Mouse (Mus musculus): ENCODE measurements around the gene Vmn2r92. TPM values are rescaled to one million over a fixed set of nuclear protein-coding genes. Genes with fewer than 3 reads are reported as not detected.
"Not testable (repeated sequence)": the region's sequence is repeated elsewhere in the genome, so short reads cannot be mapped to it uniquely, and the experiment has no call there.

Vmn2r92 gene
- polyA plus RNA-seq (2012; rRNA removed): not detected in 2 replicates

DNA sequence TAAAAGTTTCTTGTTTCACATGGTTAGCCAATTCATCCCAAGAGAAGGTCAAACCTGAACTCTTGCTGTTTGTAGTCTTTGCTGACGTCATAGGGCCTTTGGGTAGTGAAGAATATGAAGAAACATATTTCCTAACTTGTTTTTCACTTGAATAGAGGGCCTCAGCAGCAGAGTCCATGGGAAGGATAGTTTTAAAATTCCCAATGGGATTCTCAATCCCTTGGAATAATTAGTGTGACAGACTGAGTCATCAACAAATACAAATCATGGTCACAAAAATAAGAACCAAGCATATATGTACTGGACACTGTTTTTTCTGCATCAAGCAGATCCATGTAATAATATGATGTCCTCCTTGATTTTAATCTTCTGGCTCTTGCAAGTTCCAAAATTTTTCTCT lies at the start of gene Vmn2r92:
Gene Vmn2r92, plus strand, starts transcription at position 301 of the 400 bp plus-strand sequence.
- H3K4me1 ChIP-seq (ENCODE audit: control insufficient read depth, insufficient read depth, insufficient read length); H3K27me3 ChIP-seq (ENCODE audit: control insufficient read depth, insufficient read depth, low read length); DNase-seq (ENCODE audit: low read depth in 1 of 2, low spot score in 2 of 2); H3K4me3 ChIP-seq (ENCODE audit: extremely low read depth, insufficient read depth, insufficient read length); H3K27ac ChIP-seq (ENCODE audit: insufficient read depth, low read length); H3K36me3 ChIP-seq (ENCODE audit: control insufficient read depth, insufficient read depth, low read length): not testable (repeated sequence)
- WGBS: 57% methylated on average over 1 of the region's 1 CpGs

DNA sequence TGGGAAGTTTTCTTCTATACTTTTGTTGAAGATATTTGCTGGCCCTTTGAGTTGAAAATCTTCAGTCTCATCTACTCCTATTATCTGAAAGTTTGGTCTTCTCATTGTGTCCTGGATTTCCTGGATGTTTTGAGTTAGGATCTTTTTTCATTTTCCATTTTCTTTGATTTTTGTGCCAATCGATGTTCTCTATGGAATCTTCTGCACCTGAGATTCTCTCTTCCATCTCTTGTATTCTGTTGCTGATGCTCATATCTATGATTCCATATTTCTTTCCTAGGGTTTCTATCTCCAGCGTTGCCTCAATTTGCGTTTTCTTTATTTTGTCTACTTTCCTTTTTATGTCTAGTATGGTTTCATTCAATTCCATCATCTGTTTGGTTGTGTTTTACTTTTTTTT lies 49.4 kb upstream of the Vmn2r92 start:
- H3K4me1 ChIP-seq (ENCODE audit: control insufficient read depth, insufficient read depth, insufficient read length); H3K27ac ChIP-seq (ENCODE audit: insufficient read depth, low read length): not testable (repeated sequence)
- 91% methylated on average over 3 of the region's 3 CpGs for WGBS

DNA sequence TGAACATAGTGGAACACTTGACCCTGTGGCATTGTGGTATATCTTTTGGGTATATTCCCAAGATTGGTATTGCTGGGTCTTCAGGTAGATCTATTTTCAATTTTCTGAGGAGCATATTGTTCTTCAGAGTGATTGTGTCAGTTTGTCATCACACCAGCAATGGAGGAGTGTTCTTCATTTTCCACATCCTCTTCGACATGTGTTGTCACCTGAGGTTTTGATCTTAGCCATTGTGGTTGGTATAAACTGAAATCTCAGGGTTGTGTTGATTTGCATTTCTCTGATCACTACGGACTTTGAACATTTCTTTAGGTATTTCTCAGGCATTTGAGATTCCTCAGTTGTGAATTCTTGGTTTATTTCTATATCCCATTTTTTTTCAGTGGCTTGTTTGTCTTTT lies 9.5 kb downstream of the Vmn2r92 start:
- not testable (repeated sequence) for H3K36me3 ChIP-seq (ENCODE audit: control insufficient read depth, insufficient read depth, low read length); H3K4me1 ChIP-seq (ENCODE audit: control insufficient read depth, insufficient read depth, insufficient read length); H3K27me3 ChIP-seq (ENCODE audit: control insufficient read depth, insufficient read depth, low read length); H3K27ac ChIP-seq (ENCODE audit: insufficient read depth, low read length); DNase-seq (ENCODE audit: low read depth in 1 of 2, low spot score in 2 of 2); H3K4me3 ChIP-seq (ENCODE audit: extremely low read depth, insufficient read depth, insufficient read length)
- WGBS: 59% methylated on average over 2 of the region's 2 CpGs

More for the DNA sequence above, 49.4 kb upstream of the Vmn2r92 start:
- not testable (repeated sequence) for H3K36me3 ChIP-seq (ENCODE audit: control insufficient read depth, insufficient read depth, low read length); DNase-seq (ENCODE audit: low read depth in 1 of 2, low spot score in 2 of 2); H3K27me3 ChIP-seq (ENCODE audit: control insufficient read depth, insufficient read depth, low read length); H3K4me3 ChIP-seq (ENCODE audit: extremely low read depth, insufficient read depth, insufficient read length)

- WGBS: 64% methylated on average over 1 of the region's 1 CpGs
- DNase-seq (ENCODE audit: low read depth in 1 of 2, low spot score in 2 of 2): no peak
Measured at GRCm38 (mm10) chr17:18189732-18190131, 38.0 kb downstream of the Vmn2r92 start.

DNA sequence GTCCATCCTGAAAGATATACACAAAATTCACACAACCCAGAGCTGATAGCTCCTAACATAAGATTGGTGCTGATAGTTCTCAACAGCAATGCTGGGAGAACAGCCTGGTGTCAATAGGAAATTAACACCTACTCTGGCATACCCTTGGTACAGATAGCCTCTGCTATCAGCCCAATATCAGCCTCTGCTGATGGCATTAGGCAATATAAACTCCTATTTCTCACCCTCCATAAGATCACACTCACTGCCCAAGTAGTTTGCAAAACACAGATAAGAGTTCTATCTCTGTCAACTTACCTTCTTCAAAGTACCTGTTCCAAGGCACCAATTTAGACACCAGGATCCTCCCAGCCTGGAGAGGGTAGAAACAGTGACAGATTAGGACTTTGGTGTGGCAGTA lies 69.6 kb downstream of the Vmn2r92 start:
- DNase-seq (ENCODE audit: low read depth in 1 of 2, low spot score in 2 of 2): no peak
- Histone ChIP-seq H3K27me3 (ENCODE audit: control insufficient read depth, insufficient read depth, low read length) (no peaks in the 10 kb centered on the region), H3K36me3 (ENCODE audit: control insufficient read depth, insufficient read depth, low read length) (no peaks in the 10 kb centered on the region), H3K27ac (ENCODE audit: insufficient read depth, low read length) (no peak overlapping the region), H3K4me3 (ENCODE audit: extremely low read depth, insufficient read depth, insufficient read length) (no peak overlapping the region), H3K4me1 (ENCODE audit: control insufficient read depth, insufficient read depth, insufficient read length) (no peaks in the 10 kb centered on the region)
- no peak for TF ChIP-seq CTCF (IDR thresholded peaks at IDR 0.05; ENCODE audit: extremely low read depth, insufficient read depth, insufficient read length, insufficient replicate concordance)
- TF ChIP-seq POLR2A (IDR thresholded peaks at IDR 0.05; ENCODE audit: low read depth, low read length): no peak

More at GRCm38 (mm10) chr17:18189732-18190131, 38.0 kb downstream of the Vmn2r92 start:
- no peaks in the 10 kb centered on the region for H3K27me3 ChIP-seq (ENCODE audit: control insufficient read depth, insufficient read depth, low read length)
- no peak for TF ChIP-seq POLR2A (IDR thresholded peaks at IDR 0.05; ENCODE audit: low read depth, low read length)
- no peak for TF ChIP-seq CTCF (IDR thresholded peaks at IDR 0.05; ENCODE audit: extremely low read depth, insufficient read depth, insufficient read length, insufficient replicate concordance)
- no peak overlapping the region for H3K4me3 ChIP-seq (ENCODE audit: extremely low read depth, insufficient read depth, insufficient read length)
- H3K27ac ChIP-seq (ENCODE audit: insufficient read depth, low read length): no peak overlapping the region
- no peaks in the 10 kb centered on the region for H3K36me3 ChIP-seq (ENCODE audit: control insufficient read depth, insufficient read depth, low read length)
- no peaks in the 10 kb centered on the region for H3K4me1 ChIP-seq (ENCODE audit: control insufficient read depth, insufficient read depth, insufficient read length)

GRCm38 (mm10) chr17:18231996-18232395 lies 80.3 kb downstream of the Vmn2r92 start:
- H3K27me3 ChIP-seq (ENCODE audit: control insufficient read depth, insufficient read depth, low read length): no peaks in the 10 kb centered on the region
- no peak overlapping the region for H3K27ac ChIP-seq (ENCODE audit: insufficient read depth, low read length)
- TF ChIP-seq CTCF (IDR thresholded peaks at IDR 0.05; ENCODE audit: extremely low read depth, insufficient read depth, insufficient read length, insufficient replicate concordance): no peak
- DNase-seq (ENCODE audit: low read depth in 1 of 2, low spot score in 2 of 2): no peak
- H3K4me1 ChIP-seq (ENCODE audit: control insufficient read depth, insufficient read depth, insufficient read length): no peaks in the 10 kb centered on the region
- no peak overlapping the region for H3K4me3 ChIP-seq (ENCODE audit: extremely low read depth, insufficient read depth, insufficient read length)
- H3K36me3 ChIP-seq (ENCODE audit: control insufficient read depth, insufficient read depth, low read length): no peaks in the 10 kb centered on the region
- WGBS: 79% methylated on average over 2 of the region's 2 CpGs

GRCm38 (mm10) chr17:18236931-18237330 lies 85.2 kb downstream of the Vmn2r92 start:
- no peaks in the 10 kb centered on the region for H3K36me3 ChIP-seq (ENCODE audit: control insufficient read depth, insufficient read depth, low read length)
- no peak overlapping the region for H3K27ac ChIP-seq (ENCODE audit: insufficient read depth, low read length)
- DNase-seq (ENCODE audit: low read depth in 1 of 2, low spot score in 2 of 2): no peak
- no peak for TF ChIP-seq CTCF (IDR thresholded peaks at IDR 0.05; ENCODE audit: extremely low read depth, insufficient read depth, insufficient read length, insufficient replicate concordance)
- TF ChIP-seq POLR2A (IDR thresholded peaks at IDR 0.05; ENCODE audit: low read depth, low read length): no peak
- no peaks in the 10 kb centered on the region for H3K4me1 ChIP-seq (ENCODE audit: control insufficient read depth, insufficient read depth, insufficient read length)
- H3K27me3 ChIP-seq (ENCODE audit: control insufficient read depth, insufficient read depth, low read length): no peaks in the 10 kb centered on the region
- 81% methylated on average over 14 of the region's 14 CpGs for WGBS
- H3K4me3 ChIP-seq (ENCODE audit: extremely low read depth, insufficient read depth, insufficient read length): no peak overlapping the region

Other genes with a start within 250 kb of the Vmn2r92 start
- gene Fpr-rs4, start 130.2 kb upstream of the Vmn2r92 start, polyA plus RNA-seq (2012; rRNA removed): not detected in 2 replicates
- not detected in 2 replicates for gene Vmn2r124, start 102.5 kb upstream of the Vmn2r92 start, polyA plus RNA-seq (2012; rRNA removed)
- not detected in 2 replicates for gene Vmn2r91, start 66.9 kb upstream of the Vmn2r92 start, polyA plus RNA-seq (2012; rRNA removed)
- gene Vmn2r94, start 125.9 kb downstream of the Vmn2r92 start, polyA plus RNA-seq (2012; rRNA removed): not detected in 2 replicates
- not detected in 2 replicates for gene Vmn2r93, start 146.2 kb downstream of the Vmn2r92 start, polyA plus RNA-seq (2012; rRNA removed)

All from spleen, adult 2 months (tissue).